Mouse (Mus musculus) liver, embryonic 11.5 days (tissue): ENCODE measurements around the gene Pld5. TPM values are rescaled to one million over a fixed set of nuclear protein-coding genes. Genes with fewer than 3 reads are reported as not detected.
A peak's percentile ranks its signal among the peaks of the same experiment; 100 is the strongest.

Experiments
- ATAC-seq: fragments of 200-750 bp; cut with Nextera tagmentation; replicated peaks from 2 replicates; pipeline ENCODE4 v1.8.0; 2017; ENCODE audit warnings: moderate number of reproducible peaks, mild to moderate bottlenecking, moderate TSS enrichment, moderate library complexity; ENCODE audit not compliant: low FRiP score
- DNase-seq: peaks from one replicate; pipeline ENCODE4 v3.0.0-alpha.2; 2017; ENCODE audit warnings: low spot score
- H3K27ac ChIP-seq: fragments of 300-500 bp; sonication (generic); 2 replicates; pipeline ENCODE4 v1.5.1; 2014; ENCODE audit warnings: mild to moderate bottlenecking, low read depth, low read length, control low read depth
- H3K27me3 ChIP-seq: fragments of 300-500 bp; sonication (generic); replicated peaks from 2 replicates; pipeline ENCODE4 v1.6.1; 2014; ENCODE audit warnings: low read length, mixed read lengths; ENCODE audit not compliant: control insufficient read depth, insufficient read depth
- H3K36me3 ChIP-seq: fragments of 300-500 bp; sonication (generic); 2 replicates; pipeline ENCODE4 v1.6.1; 2014; ENCODE audit warnings: mild to moderate bottlenecking, low read length, moderate library complexity, mixed read lengths; ENCODE audit not compliant: control insufficient read depth, insufficient read depth
- H3K4me1 ChIP-seq: fragments of 300-500 bp; sonication (generic); replicated peaks from 2 replicates; pipeline ENCODE4 v1.6.1; 2014; ENCODE audit warnings: low read length, mixed read lengths; ENCODE audit not compliant: control insufficient read depth, insufficient read depth
- H3K4me2 ChIP-seq: fragments of 300-500 bp; sonication (generic); 2 replicates; pipeline ENCODE4 v1.6.1; 2014; ENCODE audit warnings: mild to moderate bottlenecking, control low read depth, moderate library complexity
- H3K4me3 ChIP-seq: fragments of 300-500 bp; sonication (generic); 2 replicates; pipeline ENCODE4 v1.5.1; 2014; ENCODE audit warnings: low read depth, low read length, control low read depth
- H3K9ac ChIP-seq: fragments of 300-500 bp; sonication (generic); 2 replicates; pipeline ENCODE4 v1.6.1; 2014; ENCODE audit warnings: low read depth, low read length, control low read depth
- H3K9me3 ChIP-seq: fragments of 300-500 bp; sonication (generic); 2 replicates; pipeline ENCODE4 v1.6.1; 2016; ENCODE audit warnings: low read length, inconsistent platforms, mixed read lengths; ENCODE audit not compliant: control insufficient read depth
- WGBS: fragments of 180-500 bp; shearing (Covaris S2); extraction: QIAGEN DNeasy Blood & Tissue Kit; methylation state at CpG from one replicate; pipeline ENCODE4 v1.1.7; 2014; 5-methylcytosine and 5-hydroxymethylcytosine counted together
- polyA plus RNA-seq: library from polyadenylated mRNA; unstranded; fragments of >200 nt; fragmentation: Nextera tagmentation; extraction: Ambion mirVana; gene quantifications from 2 replicates; pipeline ENCODE4 v1.2.1, GENCODE M21; 2014

The Pld5 gene
- polyA plus RNA-seq, 1 experiment from 2014 or later: 0.37 TPM

GRCm38 (mm10) chr1:176080969-176081368 is 194.1 kb downstream of the Pld5 start:
- H3K9ac ChIP-seq: no peak overlapping the region
- no peak overlapping the region for H3K27ac ChIP-seq
- ATAC-seq (no peak), DNase-seq (no peak)
- H3K27me3 ChIP-seq: no peaks in the 10 kb centered on the region
- no peak overlapping the region for H3K4me2 ChIP-seq
- no peaks in the 10 kb centered on the region for H3K36me3 ChIP-seq
- WGBS: 68% methylated on average over 2 of the region's 2 CpGs
- no peak overlapping the region for H3K4me3 ChIP-seq
- H3K4me1 ChIP-seq: no peaks in the 10 kb centered on the region
- no peaks in the 10 kb centered on the region for H3K9me3 ChIP-seq

DNA sequence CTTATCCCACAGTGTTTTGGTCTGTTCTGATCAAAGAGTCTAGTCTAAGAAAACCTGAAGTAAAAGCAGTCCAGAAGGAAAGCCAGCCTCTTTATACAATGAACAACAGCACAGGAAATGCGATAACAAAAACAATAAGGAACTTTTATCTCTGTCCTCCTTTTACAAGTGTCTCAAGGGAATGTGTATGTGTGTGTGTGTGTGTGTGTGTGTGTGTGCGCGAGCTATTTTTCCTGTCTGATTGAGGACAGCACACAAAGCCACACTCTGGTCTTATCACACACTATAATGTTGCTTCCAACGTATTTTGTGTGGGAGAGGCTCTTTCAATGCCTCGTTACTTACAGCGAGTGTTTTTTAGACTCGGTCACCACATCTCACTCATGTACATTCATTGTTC is 196.7 kb downstream of the Pld5 start:
- 0 out of 2 replicates have a peak, but pooled peaks cover 5% of the 10 kb centered on the region for H3K4me1 ChIP-seq
- H3K4me3 ChIP-seq: no peak overlapping the region
- H3K27me3 ChIP-seq: no peaks in the 10 kb centered on the region
- ATAC-seq (no peak; the same call in 1 of the 2 replicates), DNase-seq (no peak)
- no peak overlapping the region for H3K9ac ChIP-seq
- WGBS: 58% methylated on average over 7 of the region's 7 CpGs
- no peak overlapping the region for H3K27ac ChIP-seq
- H3K9me3 ChIP-seq: no peaks in the 10 kb centered on the region
- H3K36me3 ChIP-seq: no peaks in the 10 kb centered on the region
- no peak overlapping the region for H3K4me2 ChIP-seq

DNA sequence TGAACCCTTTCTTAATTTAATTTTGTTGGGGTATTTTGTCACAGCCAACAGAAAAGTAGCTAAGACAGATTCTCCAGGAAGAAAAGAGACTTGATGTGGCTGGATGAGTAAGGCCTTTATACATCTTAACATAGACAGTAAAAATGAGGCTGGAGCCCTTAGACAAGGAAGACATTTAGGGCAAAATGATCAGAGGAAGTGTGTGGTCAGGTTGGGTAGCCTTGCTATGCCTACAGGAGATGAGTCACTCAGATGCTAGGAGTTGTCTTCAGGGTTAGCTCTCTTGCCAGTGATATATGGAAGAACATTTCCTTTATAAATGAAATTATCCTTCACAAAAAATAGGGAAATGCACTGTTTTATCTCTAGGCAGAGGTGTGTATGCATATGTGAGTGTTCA is 198.3 kb downstream of the Pld5 start:
- 0 out of 2 replicates have a peak, but pooled peaks cover 5% of the 10 kb centered on the region for H3K4me1 ChIP-seq
- ATAC-seq (no peak), DNase-seq (no peak)
- H3K36me3 ChIP-seq: no peaks in the 10 kb centered on the region
- no peak overlapping the region for H3K9ac ChIP-seq
- no peak overlapping the region for H3K4me2 ChIP-seq
- no peaks in the 10 kb centered on the region for H3K27me3 ChIP-seq
- H3K9me3 ChIP-seq: no peaks in the 10 kb centered on the region
- H3K4me3 ChIP-seq: no peak overlapping the region
- H3K27ac ChIP-seq: no peak overlapping the region

DNA sequence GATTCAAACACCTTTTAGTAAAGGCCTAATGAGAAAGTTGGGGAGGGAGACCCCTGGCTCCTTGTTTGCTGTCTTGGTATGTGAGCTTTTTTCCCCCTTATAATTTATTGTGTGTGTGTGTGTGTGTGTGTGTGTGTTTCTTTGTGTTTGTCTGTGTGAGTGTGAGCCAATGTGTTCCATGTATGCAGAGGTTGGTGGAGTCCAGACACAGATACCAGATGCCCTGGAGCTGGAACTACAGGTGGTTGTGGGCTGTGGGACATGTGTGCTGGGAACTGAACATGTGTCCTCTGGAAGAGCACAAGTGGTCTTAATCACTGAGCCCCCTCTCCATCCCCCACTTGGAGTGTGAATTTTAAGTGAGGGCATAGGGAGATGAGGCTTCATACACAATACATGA is 199.3 kb downstream of the Pld5 start:
- no peak overlapping the region for H3K4me3 ChIP-seq
- no peak overlapping the region for H3K27ac ChIP-seq
- H3K27me3 ChIP-seq: no peaks in the 10 kb centered on the region
- DNase-seq: no peak
- no peaks in the 10 kb centered on the region for H3K36me3 ChIP-seq
- H3K9ac ChIP-seq: no peak overlapping the region
- H3K9me3 ChIP-seq: no peaks in the 10 kb centered on the region
- 0 out of 2 replicates have a peak, but pooled peaks cover 5% of the 10 kb centered on the region for H3K4me1 ChIP-seq
- ATAC-seq: no peak
- H3K4me2 ChIP-seq: no peak overlapping the region

GRCm38 (mm10) chr1:176075409-176075808 is 199.7 kb downstream of the Pld5 start:
- Histone ChIP-seq H3K4me2 (no peak overlapping the region), H3K9ac (no peak overlapping the region), H3K27ac (no peak overlapping the region), H3K9me3 (no peaks in the 10 kb centered on the region), H3K4me3 (no peak overlapping the region), H3K36me3 (no peaks in the 10 kb centered on the region), H3K27me3 (no peaks in the 10 kb centered on the region), H3K4me1 (0 out of 2 replicates have a peak, but pooled peaks cover 5% of the 10 kb centered on the region)
- ATAC-seq: peak; percentile 61; the same call in 1 of the 2 replicates
- 63% methylated on average over 1 of the region's 1 CpGs for WGBS
- DNase-seq: no peak

DNA sequence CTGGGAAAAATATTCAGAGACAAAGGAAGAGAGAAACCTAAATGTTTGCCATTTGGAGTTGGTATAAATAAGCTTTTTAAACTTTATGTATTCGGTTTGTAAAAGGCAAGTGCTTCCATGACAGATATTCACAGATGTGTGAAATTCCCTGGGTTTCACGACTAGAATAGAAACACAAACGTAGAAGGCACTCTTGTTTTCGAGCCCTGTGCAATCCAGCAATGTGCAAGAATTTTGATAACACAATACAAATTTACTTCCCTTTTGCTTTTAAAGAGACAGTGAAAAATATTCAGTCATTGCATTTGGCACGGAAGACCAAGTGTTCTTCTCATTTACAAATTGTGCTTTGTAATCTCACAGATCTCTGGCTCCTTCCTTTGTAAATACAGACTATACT is 200.6 kb downstream of the Pld5 start:
- no peak for DNase-seq
- H3K4me3 ChIP-seq: no peak overlapping the region
- no peak overlapping the region for H3K27ac ChIP-seq
- no peak overlapping the region for H3K4me2 ChIP-seq
- H3K4me1 ChIP-seq: 0 out of 2 replicates have a peak, but pooled peaks cover 5% of the 10 kb centered on the region
- no peak overlapping the region for H3K9ac ChIP-seq
- 44% methylated on average over 5 of the region's 5 CpGs for WGBS
- H3K27me3 ChIP-seq: no peaks in the 10 kb centered on the region
- ATAC-seq: no peak
- H3K36me3 ChIP-seq: no peaks in the 10 kb centered on the region
- no peaks in the 10 kb centered on the region for H3K9me3 ChIP-seq

- Histone ChIP-seq H3K9me3 (no peaks in the 10 kb centered on the region), H3K4me2 (no peak overlapping the region), H3K36me3 (no peaks in the 10 kb centered on the region), H3K4me3 (no peak overlapping the region), H3K9ac (no peak overlapping the region), H3K4me1 (no peaks in the 10 kb centered on the region), H3K27ac (no peak overlapping the region), H3K27me3 (no peaks in the 10 kb centered on the region)
- DNase-seq (no peak), ATAC-seq (no peak)
Observed at GRCm38 (mm10) chr1:176065281-176065680, 209.8 kb downstream of the Pld5 start.

DNA sequence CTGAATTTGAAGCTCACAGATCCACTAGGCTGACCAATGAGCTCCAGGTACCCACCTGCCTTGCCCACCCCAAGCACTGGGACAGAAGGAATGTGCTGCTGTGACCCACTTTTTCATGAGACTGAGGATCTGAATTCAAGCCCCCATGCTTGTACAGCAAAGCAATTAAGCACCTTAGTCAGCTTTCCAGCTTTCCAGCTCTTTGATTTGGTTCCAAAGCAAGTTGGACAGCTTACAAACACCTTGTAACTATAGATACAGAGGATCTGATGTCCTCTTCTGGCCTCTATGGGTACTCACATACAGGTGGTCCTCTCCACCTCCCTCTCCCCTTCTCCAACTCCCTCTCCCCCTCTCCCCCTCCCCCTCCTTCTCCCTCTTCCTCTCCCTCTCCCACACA is 210.6 kb downstream of the Pld5 start:
- no peak for ATAC-seq
- Histone ChIP-seq H3K9me3 (no peaks in the 10 kb centered on the region), H3K27ac (no peak overlapping the region), H3K27me3 (no peaks in the 10 kb centered on the region), H3K9ac (no peak overlapping the region), H3K4me1 (no peaks in the 10 kb centered on the region), H3K36me3 (no peaks in the 10 kb centered on the region), H3K4me3 (no peak overlapping the region), H3K4me2 (no peak overlapping the region)
- no peak for DNase-seq

- Histone ChIP-seq H3K27me3 (no peaks in the 10 kb centered on the region), H3K4me2 (no peak overlapping the region), H3K36me3 (no peaks in the 10 kb centered on the region), H3K9ac (no peak overlapping the region), H3K27ac (no peak overlapping the region), H3K4me3 (no peak overlapping the region), H3K4me1 (no peaks in the 10 kb centered on the region), H3K9me3 (no peaks in the 10 kb centered on the region)
- DNase-seq (no peak), ATAC-seq (no peak)
- WGBS: 52% methylated on average over 1 of the region's 1 CpGs
Observed at GRCm38 (mm10) chr1:176053653-176054052, 221.5 kb downstream of the Pld5 start.
